Mouse (Mus musculus): ENCODE data around the gene Tuba4a. TPM values are rescaled to one million over a fixed set of nuclear protein-coding genes. Genes with fewer than 3 reads are reported as not detected.

Gene Tuba4a
- polyA plus RNA-seq, 1 experiment from 2014 or later: 355 TPM

GRCm38 (mm10) chr1:75185495-75185894 lies 34.2 kb downstream of the Tuba4a start:
- no peak overlapping the region for H3K9ac ChIP-seq (ENCODE audit: low read depth, low read length)
- H3K9me3 ChIP-seq (replicated peaks; ENCODE audit: control insufficient read depth, low read length): no peaks in the 10 kb centered on the region
- peaks cover 28% of the 10 kb centered on the region for H3K4me1 ChIP-seq (ENCODE audit: control insufficient read depth, low read depth, low read length)
- H3K4me3 ChIP-seq (ENCODE audit: low read depth, low read length): no peak overlapping the region
- H3K27me3 ChIP-seq (ENCODE audit: control insufficient read depth, insufficient read depth, low read depth, low read length): no peaks in the 10 kb centered on the region
- no peak for ATAC-seq (ENCODE audit: low read depth)
- peaks cover 68% of the 10 kb centered on the region for H3K36me3 ChIP-seq (ENCODE audit: control insufficient read depth, insufficient read depth)
- no peak overlapping the region for H3K27ac ChIP-seq (ENCODE audit: low read length)
- 88% methylated on average over 11 of the region's 11 CpGs for WGBS (ENCODE audit: insufficient replicate concordance)
- H3K4me2 ChIP-seq (ENCODE audit: low read depth, low read length): no peak overlapping the region

- Histone ChIP-seq H3K27me3 (ENCODE audit: control insufficient read depth, insufficient read depth, low read depth, low read length) (no peaks in the 10 kb centered on the region), H3K4me2 (ENCODE audit: low read depth, low read length) (no peak overlapping the region), H3K4me3 (ENCODE audit: low read depth, low read length) (no peak overlapping the region), H3K27ac (ENCODE audit: low read length) (no peak overlapping the region), H3K9me3 (replicated peaks; ENCODE audit: control insufficient read depth, low read length) (no peaks in the 10 kb centered on the region), H3K9ac (ENCODE audit: low read depth, low read length) (no peak overlapping the region), H3K4me1 (ENCODE audit: control insufficient read depth, low read depth, low read length) (peaks cover 23% of the 10 kb centered on the region), H3K36me3 (ENCODE audit: control insufficient read depth, insufficient read depth) (peaks cover 69% of the 10 kb centered on the region)
- ATAC-seq (ENCODE audit: low read depth): no peak
- WGBS (ENCODE audit: insufficient replicate concordance): 76% methylated on average over 4 of the region's 4 CpGs
These were observed 37.5 kb downstream of the Tuba4a start for GRCm38 (mm10) chr1:75182160-75182559.

- Histone ChIP-seq H3K4me3 (ENCODE audit: low read depth, low read length) (no peak overlapping the region), H3K4me2 (ENCODE audit: low read depth, low read length) (no peak overlapping the region), H3K4me1 (ENCODE audit: control insufficient read depth, low read depth, low read length) (peaks cover 23% of the 10 kb centered on the region), H3K27ac (ENCODE audit: low read length) (no peak overlapping the region; the same call in 1 of the 2 replicates), H3K9ac (ENCODE audit: low read depth, low read length) (no peak overlapping the region), H3K9me3 (replicated peaks; ENCODE audit: control insufficient read depth, low read length) (no peaks in the 10 kb centered on the region), H3K27me3 (ENCODE audit: control insufficient read depth, insufficient read depth, low read depth, low read length) (no peaks in the 10 kb centered on the region), H3K36me3 (ENCODE audit: control insufficient read depth, insufficient read depth) (peaks cover 68% of the 10 kb centered on the region)
- ATAC-seq (ENCODE audit: low read depth): no peak
- WGBS (ENCODE audit: insufficient replicate concordance): 83% methylated on average over 4 of the region's 4 CpGs
These were observed 38.2 kb downstream of the Tuba4a start for GRCm38 (mm10) chr1:75181377-75181870.

- Histone ChIP-seq H3K9me3 (replicated peaks; ENCODE audit: control insufficient read depth, low read length) (no peaks in the 10 kb centered on the region), H3K9ac (ENCODE audit: low read depth, low read length) (peak overlapping the region; percentile 48), H3K4me2 (ENCODE audit: low read depth, low read length) (peak overlapping the region; percentile 89), H3K4me3 (ENCODE audit: low read depth, low read length) (peak overlapping the region; percentile 74), H3K27ac (ENCODE audit: low read length) (peak overlapping the region; percentile 98), H3K4me1 (ENCODE audit: control insufficient read depth, low read depth, low read length) (peaks cover 23% of the 10 kb centered on the region), H3K36me3 (ENCODE audit: control insufficient read depth, insufficient read depth) (peaks cover 68% of the 10 kb centered on the region), H3K27me3 (ENCODE audit: control insufficient read depth, insufficient read depth, low read depth, low read length) (no peaks in the 10 kb centered on the region)
- no peak for ATAC-seq (ENCODE audit: low read depth)
- 35% methylated on average over 7 of the region's 7 CpGs for WGBS (ENCODE audit: insufficient replicate concordance)
These were observed 38.9 kb downstream of the Tuba4a start for GRCm38 (mm10) chr1:75180741-75181140.

- WGBS (ENCODE audit: insufficient replicate concordance): under 1% methylated on average over 31 of the region's 31 CpGs
- ATAC-seq (ENCODE audit: low read depth): peak; percentile 91
- H3K9ac ChIP-seq (ENCODE audit: low read depth, low read length): peak within 1 kb of the TSS; percentile 85
These were observed 39.5 kb downstream of the Tuba4a start, which contains the start of gene Abcb6 for GRCm38 (mm10) chr1:75180105-75180590. Gene Abcb6 (minus strand): TSS chr1:75180392.

GRCm38 (mm10) chr1:75179334-75180104 lies 40.1 kb downstream of the Tuba4a start:
- Histone ChIP-seq H3K9ac (ENCODE audit: low read depth, low read length) (peak overlapping the region; percentile 85), H3K9me3 (replicated peaks; ENCODE audit: control insufficient read depth, low read length) (no peaks in the 10 kb centered on the region), H3K27ac (ENCODE audit: low read length) (peak overlapping the region; percentile 98), H3K27me3 (ENCODE audit: control insufficient read depth, insufficient read depth, low read depth, low read length) (no peaks in the 10 kb centered on the region), H3K4me1 (ENCODE audit: control insufficient read depth, low read depth, low read length) (peaks cover 23% of the 10 kb centered on the region), H3K4me2 (ENCODE audit: low read depth, low read length) (peak overlapping the region; percentile 89), H3K36me3 (ENCODE audit: control insufficient read depth, insufficient read depth) (peaks cover 66% of the 10 kb centered on the region), H3K4me3 (ENCODE audit: low read depth, low read length) (peak overlapping the region; percentile 74)
- ATAC-seq (ENCODE audit: low read depth): peak; percentile 71
- WGBS (ENCODE audit: insufficient replicate concordance): 3% methylated on average over 23 of the region's 23 CpGs

More at GRCm38 (mm10) chr1:75180105-75180590, 39.5 kb downstream of the Tuba4a start, which contains the start of gene Abcb6:
- no peaks in the 10 kb centered on the region for H3K9me3 ChIP-seq (replicated peaks; ENCODE audit: control insufficient read depth, low read length)
- peak within 1 kb of the TSS; percentile 74 for H3K4me3 ChIP-seq (ENCODE audit: low read depth, low read length)
- no peaks in the 10 kb centered on the region for H3K27me3 ChIP-seq (ENCODE audit: control insufficient read depth, insufficient read depth, low read depth, low read length)
- peak within 1 kb of the TSS; percentile 98 for H3K27ac ChIP-seq (ENCODE audit: low read length)
- peak within 1 kb of the TSS; percentile 89 for H3K4me2 ChIP-seq (ENCODE audit: low read depth, low read length)
- H3K4me1 ChIP-seq (ENCODE audit: control insufficient read depth, low read depth, low read length): peaks cover 23% of the 10 kb centered on the region
- H3K36me3 ChIP-seq (ENCODE audit: control insufficient read depth, insufficient read depth): peaks cover 68% of the 10 kb centered on the region

GRCm38 (mm10) chr1:75168472-75169464 lies 50.9 kb downstream of the Tuba4a start, which contains the start of gene Zfand2b:
Gene Zfand2b (plus strand): TSS chr1:75168646.
- peak; percentile 97 for ATAC-seq (ENCODE audit: low read depth)
- Histone ChIP-seq H3K9me3 (replicated peaks; ENCODE audit: control insufficient read depth, low read length) (no peaks in the 10 kb centered on the region), H3K27ac (ENCODE audit: low read length) (peak within 1 kb of the TSS; percentile 95), H3K4me2 (ENCODE audit: low read depth, low read length) (peak within 1 kb of the TSS; percentile 75), H3K9ac (ENCODE audit: low read depth, low read length) (peak within 1 kb of the TSS; percentile 88), H3K27me3 (ENCODE audit: control insufficient read depth, insufficient read depth, low read depth, low read length) (no peaks in the 10 kb centered on the region), H3K36me3 (ENCODE audit: control insufficient read depth, insufficient read depth) (peaks cover 37% of the 10 kb centered on the region), H3K4me1 (ENCODE audit: control insufficient read depth, low read depth, low read length) (peaks cover 30% of the 10 kb centered on the region), H3K4me3 (ENCODE audit: low read depth, low read length) (peak within 1 kb of the TSS; percentile 76)
- 2% methylated on average over 59 of the region's 59 CpGs for WGBS (ENCODE audit: insufficient replicate concordance)

GRCm38 (mm10) chr1:75168093-75168471 lies 51.6 kb downstream of the Tuba4a start:
- H3K27me3 ChIP-seq (ENCODE audit: control insufficient read depth, insufficient read depth, low read depth, low read length): no peaks in the 10 kb centered on the region
- peak; percentile 9; the same call in 1 of the 2 replicates for ATAC-seq (ENCODE audit: low read depth)
- WGBS (ENCODE audit: insufficient replicate concordance): 4% methylated on average over 7 of the region's 7 CpGs

More at GRCm38 (mm10) chr1:75168093-75168471, 51.6 kb downstream of the Tuba4a start:
- peaks cover 30% of the 10 kb centered on the region for H3K36me3 ChIP-seq (ENCODE audit: control insufficient read depth, insufficient read depth)
- H3K4me1 ChIP-seq (ENCODE audit: control insufficient read depth, low read depth, low read length): peaks cover 30% of the 10 kb centered on the region
- peak overlapping the region; percentile 76 for H3K4me3 ChIP-seq (ENCODE audit: low read depth, low read length)
- peak overlapping the region; percentile 95 for H3K27ac ChIP-seq (ENCODE audit: low read length)
- peak overlapping the region; percentile 75 for H3K4me2 ChIP-seq (ENCODE audit: low read depth, low read length)
- no peaks in the 10 kb centered on the region for H3K9me3 ChIP-seq (replicated peaks; ENCODE audit: control insufficient read depth, low read length)
- H3K9ac ChIP-seq (ENCODE audit: low read depth, low read length): peak overlapping the region; percentile 88

Measured in liver, embryonic 16.5 days (tissue).